Mouse (Mus musculus) testis, adult 2 months (tissue): ENCODE data around the gene Gm10840. TPM values are rescaled to one million over a fixed set of nuclear protein-coding genes. Genes with fewer than 3 reads are reported as not detected.

Source experiments
- H3K27ac ChIP-seq: fragments of 200-500 bp; 2 replicates; pipeline ENCODE4 v1.5.1; 2012; ENCODE audit warnings: low read depth, low read length; ENCODE audit not compliant: control insufficient read depth, insufficient read depth
- H3K27me3 ChIP-seq: fragments of 200-500 bp; 2 replicates; pipeline ENCODE4 v1.6.1; 2012; ENCODE audit warnings: mild to moderate bottlenecking, low read length, moderate library complexity; ENCODE audit not compliant: control insufficient read depth, insufficient read depth
- H3K36me3 ChIP-seq: fragments of 200-500 bp; 2 replicates; pipeline ENCODE4 v1.6.1; 2012; ENCODE audit warnings: mild to moderate bottlenecking, low read length; ENCODE audit not compliant: control insufficient read depth, insufficient read depth
- H3K4me1 ChIP-seq: fragments of 200-500 bp; 2 replicates; pipeline ENCODE4 v1.6.1; 2012; ENCODE audit warnings: low read length; ENCODE audit not compliant: control insufficient read depth, insufficient read depth
- H3K4me3 ChIP-seq: fragments of 200-500 bp; 2 replicates; pipeline ENCODE4 v1.5.1; 2012; ENCODE audit warnings: low read depth, mild to moderate bottlenecking, low read length, moderate library complexity, mixed read lengths; ENCODE audit not compliant: control insufficient read depth
- CTCF ChIP-seq: fragments of 200-500 bp; IDR thresholded peaks from 2 replicates; pipeline ENCODE4 v1.5.1; 2012; ENCODE audit warnings: low read depth, mild to moderate bottlenecking, inconsistent platforms, low read length, moderate library complexity; ENCODE audit not compliant: control insufficient read depth, insufficient read depth, insufficient replicate concordance
- POLR2A ChIP-seq: fragments of 200-500 bp; IDR thresholded peaks from 2 replicates; pipeline ENCODE4 v1.6.1; 2012; ENCODE audit warnings: low read depth, mild to moderate bottlenecking, inconsistent platforms, low read length, moderate library complexity; ENCODE audit not compliant: control insufficient read depth
- polyA plus RNA-seq: library from polyadenylated mRNA; depleted of rRNA; stranded (reverse); fragments of >200 nt; gene quantifications from 2 replicates; pipeline ENCODE4 v1.2.3, GENCODE M21; 2012

The Gm10840 gene
- polyA plus RNA-seq, 1 experiment = 124 TPM

DNA sequence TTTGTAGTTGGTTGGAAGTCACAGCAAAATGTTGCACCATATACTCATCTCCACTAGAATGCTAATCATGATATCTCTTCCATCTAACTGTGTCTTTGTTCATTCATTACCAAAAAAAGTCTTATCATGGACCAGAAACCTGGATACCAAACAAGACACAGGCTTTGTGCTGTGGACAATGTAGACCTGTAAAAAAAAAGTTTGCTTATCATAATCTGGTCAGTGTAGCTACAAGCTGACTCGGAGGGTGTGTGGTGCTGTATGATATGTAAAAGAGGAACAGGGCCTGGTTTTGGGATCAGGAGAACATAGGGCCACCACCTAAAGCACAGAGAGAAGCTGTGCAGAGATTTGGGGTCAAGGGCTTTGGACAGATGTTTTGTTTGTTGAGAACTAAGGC lies 31.2 kb upstream of the Gm10840 start:
- H3K27ac ChIP-seq = no peak overlapping the region
- no peak for TF ChIP-seq CTCF
- no peak for TF ChIP-seq POLR2A
- H3K4me1 ChIP-seq = no peaks in the 10 kb centered on the region
- H3K36me3 ChIP-seq = no peaks in the 10 kb centered on the region
- no peak overlapping the region for H3K4me3 ChIP-seq
- no peaks in the 10 kb centered on the region for H3K27me3 ChIP-seq

GRCm38 (mm10) chr11:106132516-106132915 lies 28.1 kb upstream of the Gm10840 start:
- TF ChIP-seq POLR2A (no peak), CTCF (no peak)
- no peak overlapping the region for H3K27ac ChIP-seq
- H3K4me3 ChIP-seq = no peak overlapping the region
- H3K36me3 ChIP-seq = no peaks in the 10 kb centered on the region
- H3K4me1 ChIP-seq = no peaks in the 10 kb centered on the region
- no peaks in the 10 kb centered on the region for H3K27me3 ChIP-seq

GRCm38 (mm10) chr11:106134580-106135528 lies 25.8 kb upstream of the Gm10840 start:
- H3K4me1 ChIP-seq = no peaks in the 10 kb centered on the region
- 0 out of 2 replicates have a peak overlapping the region, but pooled peaks have one; percentile 3 for H3K27ac ChIP-seq
- H3K4me3 ChIP-seq = no peak overlapping the region
- TF ChIP-seq CTCF = no peak
- no peak for TF ChIP-seq POLR2A
- no peaks in the 10 kb centered on the region for H3K36me3 ChIP-seq
- no peaks in the 10 kb centered on the region for H3K27me3 ChIP-seq

- H3K36me3 ChIP-seq = peaks cover 4% of the 10 kb centered on the region
- H3K27me3 ChIP-seq = no peaks in the 10 kb centered on the region
- no peaks in the 10 kb centered on the region for H3K4me1 ChIP-seq
- TF ChIP-seq POLR2A (no peak), CTCF (no peak)
- H3K27ac ChIP-seq = no peak overlapping the region
- no peak overlapping the region for H3K4me3 ChIP-seq
These were observed 9.4 kb upstream of the Gm10840 start for GRCm38 (mm10) chr11:106151219-106151618.

GRCm38 (mm10) chr11:106152132-106152531 lies 8.5 kb upstream of the Gm10840 start:
- TF ChIP-seq CTCF (no peak), POLR2A (no peak)
- Histone ChIP-seq H3K27me3 (no peaks in the 10 kb centered on the region), H3K4me3 (no peak overlapping the region), H3K36me3 (peaks cover 4% of the 10 kb centered on the region), H3K4me1 (no peaks in the 10 kb centered on the region), H3K27ac (no peak overlapping the region)

DNA sequence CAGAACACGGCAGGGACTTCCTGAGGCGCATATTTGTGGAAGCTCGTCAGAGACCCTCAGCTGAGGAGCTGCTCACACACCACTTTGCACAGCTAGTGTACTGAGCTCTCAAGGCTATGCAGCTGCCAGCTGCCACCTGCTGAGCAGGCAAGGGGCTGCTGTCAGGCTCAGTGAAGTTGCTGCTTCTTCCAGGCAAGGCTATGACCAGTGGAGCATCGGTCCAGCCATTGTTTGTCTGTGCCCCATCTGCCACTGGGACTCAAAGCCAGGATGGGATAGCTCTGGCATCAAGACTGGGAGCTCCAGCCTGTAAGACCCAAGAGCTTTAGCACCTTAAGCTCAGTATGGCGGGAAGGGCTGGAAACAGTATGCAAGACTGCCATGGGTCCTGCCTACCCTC lies 6.6 kb upstream of the Gm10840 start:
- TF ChIP-seq POLR2A (no peak), CTCF (no peak)
- Histone ChIP-seq H3K4me1 (peaks cover 10% of the 10 kb centered on the region), H3K4me3 (no peak overlapping the region), H3K27me3 (no peaks in the 10 kb centered on the region), H3K27ac (no peak overlapping the region), H3K36me3 (peaks cover 4% of the 10 kb centered on the region)

GRCm38 (mm10) chr11:106154770-106155169 lies 5.9 kb upstream of the Gm10840 start:
- no peaks in the 10 kb centered on the region for H3K27me3 ChIP-seq
- H3K4me3 ChIP-seq = no peak overlapping the region
- TF ChIP-seq POLR2A = no peak
- no peak for TF ChIP-seq CTCF
- H3K36me3 ChIP-seq = peaks cover 2% of the 10 kb centered on the region
- H3K4me1 ChIP-seq = peaks cover 12% of the 10 kb centered on the region
- H3K27ac ChIP-seq = no peak overlapping the region

DNA sequence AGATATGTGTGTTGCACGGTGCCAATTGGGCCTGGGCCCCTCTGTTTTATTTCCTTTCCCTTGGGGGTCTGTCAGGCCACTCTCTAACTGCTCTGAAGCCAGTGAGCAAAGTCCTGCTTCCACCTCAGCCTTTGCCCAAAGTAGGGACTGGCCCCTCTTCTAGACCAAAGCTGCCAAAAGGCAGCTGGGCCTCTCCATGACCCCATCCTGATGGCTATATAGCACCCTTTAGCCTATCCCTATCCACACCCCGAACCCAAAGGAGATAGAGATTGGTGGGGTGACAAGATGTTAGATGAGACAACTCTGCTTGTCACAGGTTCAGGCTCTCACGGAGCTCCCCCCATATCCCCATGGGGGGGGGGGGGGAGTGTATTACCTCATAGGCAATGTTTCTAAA lies 4.9 kb upstream of the Gm10840 start:
- H3K36me3 ChIP-seq = no peaks in the 10 kb centered on the region; the same call in 1 of the 2 replicates
- peaks cover 15% of the 10 kb centered on the region for H3K4me1 ChIP-seq
- TF ChIP-seq POLR2A (no peak), CTCF (no peak)
- no peak overlapping the region for H3K27ac ChIP-seq
- no peaks in the 10 kb centered on the region for H3K27me3 ChIP-seq
- H3K4me3 ChIP-seq = no peak overlapping the region
